Mouse (Mus musculus) lung, adult 2 months (tissue): ENCODE data around the gene Mdga2.

Source experiments
- CTCF ChIP-seq: fragments of 200-500 bp; IDR thresholded peaks from 2 replicates; pipeline ENCODE4 v1.5.1; 2011; ENCODE audit warnings: mild to moderate bottlenecking, low read length, control low read depth; ENCODE audit not compliant: insufficient read depth
- POLR2A ChIP-seq: fragments of 200-500 bp; IDR thresholded peaks from 2 replicates; pipeline ENCODE4 v1.6.1; 2011; ENCODE audit warnings: low read depth, mild to moderate bottlenecking, control low read depth, low read length, borderline replicate concordance; ENCODE audit errors: extremely low read depth

DNA sequence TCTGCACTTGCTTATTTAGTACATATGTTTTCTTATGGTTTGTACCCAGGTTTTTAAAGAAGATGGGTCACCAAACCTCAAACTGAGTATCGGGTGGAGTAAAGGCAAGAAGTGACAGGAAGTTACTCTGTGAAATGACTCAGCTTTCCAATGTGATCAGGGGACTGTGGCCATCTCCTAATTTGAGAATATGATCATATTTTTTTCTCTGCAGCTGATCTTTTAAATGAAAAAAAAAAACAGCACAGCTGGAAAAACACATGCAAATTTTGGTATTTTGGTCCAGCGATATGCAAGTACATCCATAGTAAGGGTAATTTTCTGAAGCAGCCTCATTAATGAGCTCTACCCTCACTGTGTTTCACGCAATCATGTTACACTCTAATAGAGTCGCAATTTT, 212.0 kb downstream of the Mdga2 start:
- TF ChIP-seq CTCF, result no peak
- TF ChIP-seq POLR2A, result no peak
